Mouse (Mus musculus) induced T-regulatory cell, adult 2 months (primary cell): ENCODE measurements around the gene Zfp708.
"Not testable (repeated sequence)": the region's sequence is repeated elsewhere in the genome, so short reads cannot be mapped to it uniquely, and the experiment has no call there.

Source experiments
- DNase-seq: peaks from one replicate; pipeline ENCODE4 v3.0.0-alpha.2; 2012; ENCODE audit warnings: low read depth

Gene Zfp708

DNA sequence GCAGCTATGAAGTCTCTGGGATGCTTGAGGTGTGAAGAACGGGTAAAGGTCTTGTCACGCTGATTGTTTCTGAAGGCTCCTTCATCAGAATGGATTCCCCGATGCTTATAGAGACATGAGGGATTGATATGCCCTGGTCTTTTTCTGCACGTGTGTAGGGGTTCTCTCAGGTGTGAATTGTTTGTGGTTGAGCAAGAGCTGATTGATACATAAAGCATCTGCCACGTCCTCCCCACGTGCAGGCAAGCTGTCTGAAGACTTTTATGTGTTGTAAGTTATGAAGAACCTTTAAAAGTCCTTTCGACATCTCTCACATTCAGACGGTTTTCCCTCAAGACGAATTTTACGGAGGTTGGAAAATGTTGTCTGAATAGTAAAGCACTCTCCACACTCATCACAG, at the start of gene Zfp708:
TSS of gene Zfp708 (minus strand) at position 101 of the 400 bp plus-strand sequence.
- no peak for DNase-seq

DNA sequence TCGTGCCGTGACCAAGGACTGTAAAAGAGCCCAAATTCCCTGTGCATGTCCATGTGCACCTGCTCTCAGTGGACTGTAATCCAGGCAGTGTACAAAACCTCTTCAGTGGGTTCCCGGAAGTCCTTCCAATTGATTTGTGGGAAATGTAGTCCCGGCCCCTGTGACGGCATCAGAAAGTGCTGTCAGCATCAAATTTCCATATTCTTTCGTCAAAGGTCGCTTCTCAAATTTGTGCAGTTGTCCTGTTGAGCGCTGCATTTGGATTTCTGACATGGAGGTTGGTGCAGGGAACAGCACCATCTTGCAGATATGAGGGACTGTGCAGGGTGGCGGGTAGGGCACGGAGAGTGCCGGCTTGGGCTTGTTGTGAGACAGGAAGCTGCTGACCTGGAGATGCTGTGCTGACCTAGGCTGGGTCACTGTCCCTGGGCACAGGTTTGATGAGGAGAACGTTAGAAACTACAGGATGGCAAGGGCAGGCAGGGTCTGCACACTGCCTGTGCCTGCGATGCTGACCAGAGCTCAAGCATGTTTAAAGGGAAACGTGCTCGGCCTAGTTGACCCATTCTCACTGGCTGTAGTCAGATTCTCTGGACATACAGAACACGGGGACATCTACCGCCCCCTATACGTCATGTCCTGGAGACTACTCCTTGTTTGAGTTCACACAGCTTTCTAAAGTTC, 30.4 kb upstream of the Zfp708 start:
- DNase-seq, result peak; percentile 91

DNA sequence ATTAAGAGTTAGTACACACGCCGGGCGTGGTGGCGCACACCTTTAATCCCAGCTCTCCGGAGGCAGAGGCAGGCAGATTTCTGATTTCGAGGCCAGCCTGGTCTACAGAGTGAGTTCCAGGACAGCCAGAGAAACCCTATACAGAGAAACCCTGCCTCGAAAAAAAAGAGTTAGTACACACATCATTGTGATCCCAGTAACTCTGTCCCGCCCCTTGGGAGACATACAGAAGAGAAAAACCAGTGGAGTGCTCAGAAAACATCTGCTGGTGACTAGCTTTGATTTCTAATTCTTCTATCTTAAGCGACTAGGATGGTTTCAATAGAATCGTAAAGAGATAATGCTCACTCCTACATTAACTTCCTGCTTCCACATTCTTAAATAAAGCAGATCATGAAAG, 29.7 kb upstream of the Zfp708 start:
- not testable (repeated sequence) for DNase-seq

DNA sequence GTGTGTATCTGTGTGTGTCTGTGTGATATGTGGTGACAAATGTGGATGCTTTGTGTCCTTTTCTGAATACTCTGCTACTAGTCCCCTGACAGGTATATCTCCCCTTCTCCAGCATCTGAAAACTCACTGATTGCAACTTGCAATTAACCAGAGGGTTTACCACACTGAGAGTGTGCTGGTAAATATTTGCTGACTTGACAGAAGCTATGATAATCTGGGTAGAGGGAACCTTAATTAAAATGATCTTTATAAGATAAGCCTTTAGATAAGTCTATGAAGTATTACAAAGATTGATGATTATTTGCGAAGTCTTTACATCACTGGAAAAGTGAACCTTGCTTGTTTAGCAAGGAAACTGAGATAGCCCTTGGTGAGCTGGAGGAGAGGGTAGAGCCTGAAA, 26.7 kb upstream of the Zfp708 start:
- no peak for DNase-seq

DNA sequence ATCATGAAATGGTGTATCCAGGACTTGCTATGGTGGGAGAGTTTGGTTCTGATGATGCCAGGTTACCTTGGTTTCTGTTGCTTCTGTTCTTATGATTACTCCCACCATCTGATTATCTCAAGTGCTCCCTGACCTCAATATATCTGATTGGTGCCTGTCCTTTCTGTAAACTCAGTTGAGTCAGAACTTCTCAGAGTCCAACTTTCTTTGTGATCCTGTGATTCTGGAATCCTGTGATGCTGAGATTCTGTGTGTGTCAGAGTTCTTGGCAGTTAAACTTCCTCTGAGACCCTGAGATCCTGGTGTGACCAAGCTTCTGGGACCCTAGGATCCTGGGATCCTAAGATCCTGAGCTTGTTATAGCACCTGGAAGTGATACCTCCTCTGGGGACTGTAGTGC, 23.6 kb upstream of the Zfp708 start, which contains the start of gene Zfp759:
TSS of gene Zfp759 (plus strand) at position 301 of the 400 bp plus-strand sequence.
- DNase-seq, result not testable (repeated sequence)

DNA sequence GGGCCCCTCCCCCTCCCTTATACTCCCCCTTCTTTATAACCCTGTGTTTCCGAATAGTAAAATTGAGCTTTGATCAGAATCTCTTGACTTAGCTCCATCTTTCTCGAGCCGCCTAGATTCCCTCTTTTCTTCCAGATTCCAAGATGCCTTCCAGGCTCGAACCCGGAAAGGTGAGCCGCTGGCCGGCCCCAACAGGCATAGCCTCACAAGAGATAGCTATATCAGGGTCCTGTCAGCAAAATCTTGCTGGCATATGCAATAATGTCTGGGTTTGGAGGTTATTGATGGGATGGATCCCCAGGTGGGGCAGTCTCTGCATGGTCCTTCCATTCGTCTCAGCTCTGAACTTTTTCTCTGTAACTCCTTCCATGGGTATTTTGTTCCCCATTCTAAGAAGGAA, 18.4 kb upstream of the Zfp708 start, which contains the start of gene Rslcan18:
TSS of gene Rslcan18 (minus strand) at position 101 of the 400 bp plus-strand sequence.
- DNase-seq, result not testable (repeated sequence)

DNA sequence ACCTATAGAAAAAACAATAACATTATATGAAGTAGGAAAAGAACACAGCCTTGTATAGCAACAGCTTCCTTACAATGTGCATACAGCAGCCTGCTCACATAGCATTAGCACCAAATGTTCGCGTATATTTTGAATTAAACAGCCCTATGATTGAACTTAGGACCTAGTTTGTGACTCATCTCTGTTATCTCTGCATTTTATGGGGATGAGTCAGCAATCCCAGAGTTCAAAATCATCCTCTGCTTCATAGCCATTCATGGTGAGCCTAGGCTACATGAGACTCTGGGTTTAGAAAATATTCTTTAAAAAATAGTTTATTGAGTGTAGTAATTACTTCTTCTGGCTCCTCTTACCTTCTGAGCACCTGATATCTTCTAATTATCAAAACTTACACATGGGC, 15.5 kb upstream of the Zfp708 start:
- DNase-seq, result no peak

DNA sequence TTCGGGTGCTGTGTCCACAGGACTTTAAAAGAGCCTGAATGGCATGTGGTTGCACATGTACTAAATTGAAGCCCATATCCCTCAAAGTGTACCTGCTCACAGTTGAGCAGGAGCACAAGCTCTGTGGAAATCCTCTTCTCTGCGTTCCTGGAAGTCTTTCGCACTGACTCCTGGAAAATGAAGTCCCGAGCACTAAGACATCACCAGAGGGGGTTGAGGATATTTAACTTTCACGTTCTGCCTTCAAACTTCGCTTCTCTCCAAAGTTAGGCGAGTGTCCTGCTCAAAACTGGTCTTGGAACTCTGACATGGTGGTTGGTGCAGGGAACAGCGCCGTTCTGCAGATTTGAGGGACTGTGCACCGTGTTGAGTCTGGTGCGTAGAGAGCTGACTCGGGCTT, 14.3 kb upstream of the Zfp708 start:
- no peak for DNase-seq

DNA sequence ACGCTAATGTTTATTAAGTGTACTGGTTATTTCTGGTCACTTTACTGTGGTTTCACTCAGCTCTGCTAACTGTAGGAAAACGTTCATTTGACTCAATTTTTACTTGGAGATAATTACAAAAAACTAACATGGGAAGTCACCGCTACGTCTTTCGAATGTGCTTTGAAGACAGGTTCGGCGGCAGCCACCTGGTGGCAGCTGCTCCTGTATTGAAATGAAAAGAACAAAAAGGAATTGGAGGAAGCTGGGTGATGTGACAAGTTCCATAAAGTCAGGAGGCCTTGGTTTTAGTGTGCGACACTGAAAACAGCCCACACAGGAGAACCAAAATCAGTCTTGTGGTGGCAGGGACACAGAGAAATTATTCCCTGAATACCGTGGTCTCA, 11.0 kb upstream of the Zfp708 start:
- DNase-seq, result no peak

DNA sequence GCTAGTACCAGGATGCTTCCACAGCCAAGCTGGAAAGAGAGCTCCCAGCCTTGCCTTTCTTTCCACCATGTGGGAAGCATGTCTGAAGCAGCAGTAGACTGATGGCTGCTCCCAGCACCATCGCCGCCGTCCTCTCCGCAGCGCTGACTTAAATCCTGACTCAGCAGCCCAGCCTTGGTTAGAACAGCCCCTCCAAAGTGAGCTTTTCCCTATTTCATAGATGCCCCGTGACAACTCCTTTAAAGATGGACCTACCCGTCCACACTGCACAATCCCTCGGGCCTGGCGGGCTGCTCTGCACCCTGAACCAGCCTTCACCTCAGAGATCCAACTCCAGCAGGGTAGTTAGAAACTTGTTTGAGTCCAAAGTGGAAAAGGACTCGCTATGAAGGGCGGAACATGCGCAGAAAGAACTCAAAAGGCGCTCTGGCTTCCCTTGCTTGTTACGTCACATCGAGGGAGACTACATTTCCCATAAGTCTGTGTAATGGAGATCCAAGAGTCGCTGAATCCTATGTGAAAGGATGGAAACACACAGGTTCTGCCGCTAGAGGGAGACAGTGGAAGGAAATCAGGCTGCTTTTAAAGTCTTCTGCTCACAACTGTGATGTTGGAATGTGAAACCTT, 10.5 kb upstream of the Zfp708 start, which contains the start of gene Gm28557:
TSS of gene Gm28557 (minus strand) at position 411 of the 627 bp plus-strand sequence.
- DNase-seq, result peak; percentile 99

DNA sequence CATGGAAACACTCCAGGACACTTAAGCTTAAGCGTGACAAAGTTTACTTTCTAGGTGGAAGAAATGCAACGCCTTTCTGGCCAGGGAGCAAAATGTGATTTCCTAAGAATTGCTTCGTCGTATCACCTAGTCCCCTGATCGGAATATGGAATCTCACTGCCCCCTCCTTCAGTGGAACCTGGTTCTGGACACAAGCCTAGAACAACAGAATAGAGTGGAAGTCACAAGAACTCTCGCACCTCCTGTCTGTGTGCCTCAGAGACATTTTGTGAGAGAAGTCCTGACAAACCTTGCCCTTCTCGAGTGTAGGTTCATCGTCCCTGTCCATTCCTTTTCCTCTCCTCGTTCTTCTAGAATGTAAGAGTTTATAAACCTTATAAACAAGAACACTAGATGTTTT, 9.9 kb upstream of the Zfp708 start:
- DNase-seq, result no peak

DNA sequence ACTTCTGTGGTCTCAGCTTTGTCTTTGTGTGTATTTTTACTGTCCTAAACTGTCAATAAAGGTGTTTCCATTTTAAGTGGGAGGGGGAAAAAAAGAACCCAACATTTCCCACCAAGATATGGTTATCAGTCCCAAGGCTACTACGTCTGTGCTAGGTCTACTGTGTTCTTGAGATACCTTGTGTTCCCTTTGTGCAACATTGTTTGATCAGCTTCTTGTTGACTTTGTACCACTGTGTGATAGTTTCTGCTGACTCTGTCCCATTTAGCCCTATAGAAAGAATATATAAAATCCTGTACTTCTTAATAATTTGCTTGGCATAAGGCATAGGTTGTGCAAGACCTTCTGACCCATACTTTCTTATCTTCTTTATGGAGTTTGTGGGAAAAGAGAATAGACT, 7.6 kb downstream of the Zfp708 start:
- no peak for DNase-seq

DNA sequence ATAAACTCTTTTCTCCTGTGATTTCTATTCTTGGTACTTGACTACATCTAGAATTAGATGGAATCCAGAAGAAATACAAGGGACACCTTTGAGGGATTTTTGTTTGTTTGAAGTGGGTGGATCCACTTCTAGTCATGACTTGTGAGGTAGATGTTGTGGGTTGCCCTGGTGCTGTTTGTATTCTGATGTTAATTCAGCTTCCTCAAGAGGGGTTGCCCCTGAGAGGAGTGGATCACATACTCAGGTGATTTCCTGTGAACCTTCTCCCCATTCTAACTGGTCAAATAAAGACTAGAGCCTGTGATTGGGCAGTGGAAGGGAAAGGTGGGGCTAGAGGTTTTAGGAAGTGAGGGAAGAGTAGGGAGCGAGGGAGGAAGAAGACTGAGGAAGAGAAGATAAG, 15.8 kb downstream of the Zfp708 start:
- peak; percentile 54 for DNase-seq

DNA sequence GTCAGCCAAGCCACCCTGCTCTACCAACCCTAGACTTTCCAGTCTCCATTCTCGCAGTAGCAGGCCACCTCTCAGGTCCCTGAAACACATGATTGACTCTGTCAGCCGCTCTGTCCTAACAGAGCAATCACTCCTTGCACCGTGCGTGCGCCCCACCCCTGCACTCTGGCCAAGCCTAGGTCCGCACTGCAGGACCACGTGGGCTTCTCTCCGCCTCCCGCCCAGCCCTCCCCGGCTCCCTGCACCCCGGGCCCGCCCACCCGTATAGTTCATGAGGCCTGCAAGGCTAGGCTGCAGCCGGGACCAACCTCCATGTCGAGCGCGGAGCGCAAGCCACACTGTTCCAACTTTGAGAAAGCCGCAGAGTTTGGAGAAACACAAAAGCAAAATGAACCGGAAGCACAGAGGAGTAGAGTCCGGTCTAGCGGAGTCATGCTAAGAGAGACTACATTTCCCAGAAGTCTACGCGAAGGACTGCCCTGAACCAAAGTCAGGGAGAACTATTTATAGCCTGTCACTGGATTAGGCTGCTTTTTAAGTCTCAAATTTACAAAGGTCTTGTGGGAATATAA, 16.5 kb downstream of the Zfp708 start:
- peak; percentile 81 for DNase-seq

DNA sequence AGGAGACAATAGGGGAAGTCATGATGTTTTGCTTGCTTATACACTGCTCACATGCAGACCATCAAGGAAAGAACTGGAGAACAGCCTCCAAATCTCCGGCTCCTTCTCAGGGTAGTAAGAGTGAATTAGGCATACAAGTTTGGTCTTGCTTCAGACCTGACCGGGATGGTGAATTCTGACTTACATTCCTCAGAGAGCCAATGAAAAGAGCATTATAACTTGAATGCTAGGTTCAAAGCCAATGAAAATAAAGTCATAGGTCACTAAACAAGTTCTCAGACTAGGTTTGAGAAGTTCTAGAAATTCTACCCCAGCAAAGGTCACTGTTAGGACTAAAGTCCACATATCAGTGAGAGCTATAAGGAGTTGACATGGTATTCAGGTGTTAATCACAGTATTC, 20.5 kb downstream of the Zfp708 start:
- no peak for DNase-seq

DNA sequence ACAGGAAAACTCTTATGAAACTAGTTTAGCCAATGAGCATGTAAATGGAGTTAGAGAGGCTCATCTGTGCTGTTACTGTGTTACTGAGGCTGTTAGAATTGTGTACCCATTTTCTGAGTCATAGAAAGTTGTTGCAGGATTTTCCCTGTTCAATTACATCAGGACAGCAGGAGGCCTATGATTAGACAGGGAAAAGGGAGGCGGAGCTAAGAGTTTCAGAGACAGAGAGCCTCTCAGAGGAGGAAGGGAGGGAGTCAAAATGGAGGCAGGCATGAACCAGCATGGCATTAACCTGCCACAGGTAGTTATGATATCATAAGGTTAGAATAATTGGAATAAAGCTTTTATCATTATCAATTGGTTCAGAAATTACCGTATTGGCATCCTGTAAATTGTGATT, 25.0 kb downstream of the Zfp708 start:
- no peak for DNase-seq

DNA sequence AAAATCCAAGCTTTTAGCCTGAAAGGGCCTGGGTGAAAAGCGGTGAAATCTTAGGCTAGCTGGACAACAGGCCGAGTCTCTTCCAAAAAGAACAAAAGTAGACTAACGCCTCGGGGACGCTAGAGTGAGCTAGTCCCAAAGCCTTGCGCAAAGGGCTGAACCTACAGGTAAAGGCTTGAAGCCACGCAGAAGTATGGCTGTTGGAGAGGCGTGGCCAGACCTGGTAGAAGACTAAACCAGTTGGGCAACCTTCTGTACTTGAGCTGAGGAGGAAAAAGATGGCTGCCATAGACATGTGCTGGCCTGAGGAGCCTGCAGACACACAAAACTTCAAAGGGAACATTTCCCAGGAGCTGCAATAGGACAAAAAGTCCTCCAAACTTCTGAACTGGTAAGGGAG, 32.4 kb downstream of the Zfp708 start:
- no peak for DNase-seq

DNA sequence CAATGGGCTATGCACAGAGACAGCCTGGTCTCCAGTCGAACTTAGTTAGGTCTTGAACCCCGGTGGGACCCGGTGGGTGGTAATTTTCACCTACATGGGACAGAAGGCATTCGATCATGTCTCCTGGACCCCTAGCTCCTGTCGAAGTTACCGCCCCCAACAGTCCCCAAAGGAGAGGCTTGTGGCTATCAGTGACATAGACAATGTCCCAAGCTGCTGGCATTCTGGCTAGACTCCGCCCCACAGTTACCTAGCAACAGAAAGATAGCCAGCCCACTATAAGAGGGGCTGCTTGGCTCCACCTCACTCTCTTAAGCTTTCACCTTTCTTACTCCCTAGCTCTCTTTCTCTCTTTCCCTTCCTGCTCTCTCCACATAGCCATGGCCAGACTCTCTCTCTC, 35.3 kb downstream of the Zfp708 start:
- no peak for DNase-seq

DNA sequence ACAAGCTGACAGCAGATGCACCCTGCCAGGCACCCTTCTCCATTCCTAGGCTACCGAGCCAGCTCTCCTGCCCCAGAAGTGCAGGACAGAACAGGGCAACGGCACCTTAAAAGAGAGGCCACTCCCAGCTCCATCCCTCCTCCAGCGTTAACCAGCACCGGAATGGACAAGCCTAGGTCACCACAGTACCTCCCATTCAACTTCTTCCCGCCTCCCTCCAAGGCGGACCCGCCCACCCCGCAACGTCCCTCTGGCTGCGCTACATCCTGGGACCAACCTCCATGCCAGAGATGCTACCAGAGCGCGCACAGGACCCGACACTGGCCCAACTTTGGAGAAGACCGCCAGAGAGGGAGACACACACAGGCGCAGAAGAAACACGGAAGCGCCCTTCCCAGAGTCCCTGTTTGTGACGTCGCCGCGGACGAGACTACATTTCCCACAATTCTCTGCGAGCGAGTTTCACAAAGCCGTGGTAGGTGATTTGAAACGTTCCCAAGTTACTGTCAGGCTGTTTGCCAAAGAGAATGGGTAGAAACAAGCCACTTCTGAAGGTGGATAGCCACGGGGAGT, 36.9 kb downstream of the Zfp708 start, which contains the start of gene Zfp712:
TSS of gene Zfp712 (minus strand) at position 385 of the 573 bp plus-strand sequence.
- DNase-seq, result peak; percentile 94

DNA sequence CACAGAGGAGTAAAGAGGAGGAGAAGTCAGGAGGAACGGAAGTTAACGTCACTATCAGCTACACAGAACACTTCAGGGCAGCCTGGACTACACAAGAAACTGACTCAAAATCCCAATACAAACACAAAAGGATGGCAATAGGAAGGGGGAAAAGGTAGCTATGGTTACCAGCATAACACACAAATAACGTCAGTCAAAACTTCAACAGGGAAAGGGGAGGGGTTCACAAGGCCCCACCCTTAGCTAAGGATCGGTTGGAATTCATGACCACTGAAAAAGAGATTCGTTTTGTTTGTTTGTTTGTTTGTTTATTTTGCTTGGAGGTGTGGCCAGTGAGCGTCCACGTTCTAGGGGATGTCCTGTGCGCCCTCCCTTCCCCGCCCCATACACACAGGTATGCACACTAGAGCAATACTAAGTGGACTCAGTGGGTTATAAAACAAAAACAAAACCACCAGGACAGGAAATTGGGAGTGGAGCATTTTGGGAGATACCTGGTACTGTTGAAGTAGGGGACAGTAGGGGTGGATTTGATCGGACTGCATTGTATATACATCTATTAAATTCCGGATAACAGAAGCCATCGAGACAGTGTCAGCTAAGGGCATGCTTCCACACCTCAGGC, 37.5 kb downstream of the Zfp708 start:
- DNase-seq, result peak; percentile 64
